9 mouse cellular contexts compared by ENCODE assay signal in the genomic region with DNA sequence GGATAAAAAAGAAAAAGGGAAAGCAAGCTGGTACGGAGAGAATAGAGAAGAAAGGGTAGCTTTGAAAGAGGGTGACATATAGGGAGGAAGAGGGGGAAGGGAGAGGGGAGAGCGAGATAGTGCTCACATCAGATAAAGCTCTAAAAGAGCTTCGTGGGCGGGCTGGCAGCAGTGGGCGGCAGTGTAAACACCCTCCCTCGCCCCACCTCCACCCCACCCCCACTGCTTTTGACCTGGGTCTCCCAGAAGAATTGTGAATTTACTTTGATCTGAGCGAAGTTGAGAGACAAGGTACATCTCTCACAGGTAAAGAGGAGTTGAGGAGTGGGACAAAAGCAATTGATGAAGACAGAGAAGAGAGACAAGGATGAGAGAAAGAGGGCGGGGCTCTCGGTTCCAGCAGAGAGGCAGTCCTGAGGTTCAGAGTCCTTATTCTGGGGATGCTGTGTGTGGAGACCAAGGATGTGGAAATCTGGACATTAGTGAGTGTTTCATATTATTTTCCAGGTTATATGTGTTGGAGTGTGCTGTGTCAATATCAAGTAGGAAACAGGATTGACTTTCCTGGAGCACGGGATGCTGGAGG. TPM values are rescaled to one million over a fixed set of nuclear protein-coding genes. Genes with fewer than 3 reads are reported as not detected.
DNase-seq lines count a peak whose midpoint lies in the region; ATAC-seq and TF ChIP-seq lines count a peak whose summit lies in the region.
"Had no signal": no experiment of that assay in that cellular context is flagged by ENCODE, and none has a peak within 500 bp of the region (broad histone marks: within the 10 kb centered on the region; RNA-seq: fewer than 3 reads in every experiment).

A gene (plus strand): TSS at position 508 of the 586 bp plus-strand sequence.

- no peaks in the 10 kb centered on the region for H3K9me3 ChIP-seq in heart, embryonic 13.5 days
- no peaks in the 10 kb centered on the region for H3K9me3 ChIP-seq in embryonic facial prominence, embryonic 12.5 days
- H3K9me3 ChIP-seq in intestine, embryonic 16.5 days (ENCODE audit: control insufficient read depth, low read length) = no peaks in the 10 kb centered on the region
- no peaks in the 10 kb centered on the region for H3K9me3 ChIP-seq in midbrain, postnatal 0 days (ENCODE audit: low read length)

- no peak within 1 kb of the TSS for H3K27ac ChIP-seq in heart, embryonic 13.5 days (replicated peaks)
- H3K27ac ChIP-seq in embryonic facial prominence, embryonic 12.5 days = no peak within 1 kb of the TSS
- H3K27ac ChIP-seq in intestine, embryonic 16.5 days (ENCODE audit: low read length) = no peak within 1 kb of the TSS
- H3K27ac ChIP-seq in midbrain, postnatal 0 days (ENCODE audit: low read depth, low read length) = no peak within 1 kb of the TSS

- WGBS in heart, embryonic 13.5 days = 10% methylated on average over 10 of the region's 10 CpGs
- WGBS in embryonic facial prominence, embryonic 12.5 days = 9% methylated on average over 10 of the region's 10 CpGs
- 8% methylated on average over 10 of the region's 10 CpGs for WGBS in intestine, embryonic 16.5 days
- WGBS in midbrain, postnatal 0 days = 8% methylated on average over 10 of the region's 10 CpGs

- H3K27me3 ChIP-seq in heart, embryonic 13.5 days (replicated peaks) = no peaks in the 10 kb centered on the region
- no peaks in the 10 kb centered on the region for H3K27me3 ChIP-seq in embryonic facial prominence, embryonic 12.5 days
- no peaks in the 10 kb centered on the region for H3K27me3 ChIP-seq in intestine, embryonic 16.5 days (replicated peaks; ENCODE audit: control insufficient read depth, insufficient read depth, low read length)
- no peaks in the 10 kb centered on the region for H3K27me3 ChIP-seq in midbrain, postnatal 0 days (ENCODE audit: insufficient read depth, low read length)

- peak within 1 kb of the TSS; percentile 68 for H3K4me2 ChIP-seq in heart, embryonic 13.5 days
- peak within 1 kb of the TSS; percentile 46 for H3K4me2 ChIP-seq in embryonic facial prominence, embryonic 12.5 days (replicated peaks)
- peak within 1 kb of the TSS; percentile 38 for H3K4me2 ChIP-seq in intestine, embryonic 16.5 days (ENCODE audit: low read depth, low read length)
- peak within 1 kb of the TSS; percentile 20 for H3K4me2 ChIP-seq in midbrain, postnatal 0 days (ENCODE audit: low read depth, low read length, poor library complexity, severe bottlenecking)

- H3K4me1 ChIP-seq in heart, embryonic 13.5 days = peaks cover 19% of the 10 kb centered on the region
- peaks cover 10% of the 10 kb centered on the region; the same call in 1 of the 2 replicates for H3K4me1 ChIP-seq in embryonic facial prominence, embryonic 12.5 days
- H3K4me1 ChIP-seq in intestine, embryonic 16.5 days (ENCODE audit: control insufficient read depth, insufficient read depth, low read length) = no peaks in the 10 kb centered on the region
- peaks cover 6% of the 10 kb centered on the region; the same call in 1 of the 2 replicates for H3K4me1 ChIP-seq in midbrain, postnatal 0 days (ENCODE audit: insufficient read depth, low read length)

- no peak for DNase-seq in heart, postnatal 14 days
- no peak for DNase-seq in midbrain, postnatal 0 days (ENCODE audit: low spot score)
- DNase-seq in thymus, adult 18-20 months = no peak
- DNase-seq in urinary bladder, postnatal 4 days (ENCODE audit: low spot score in 2 of 2) = no peak
- no peak for DNase-seq in right cerebral cortex, postnatal 4 days

- peak within 1 kb of the TSS; percentile 66 for H3K9ac ChIP-seq in heart, embryonic 13.5 days
- H3K9ac ChIP-seq in embryonic facial prominence, embryonic 12.5 days = no peak within 1 kb of the TSS
- no peak within 1 kb of the TSS for H3K9ac ChIP-seq in intestine, embryonic 16.5 days (ENCODE audit: low read depth, low read length)
- no peak within 1 kb of the TSS for H3K9ac ChIP-seq in midbrain, postnatal 0 days (replicated peaks; ENCODE audit: low read length, poor library complexity, severe bottlenecking)

- TF ChIP-seq CTCF in midbrain, postnatal 0 days (IDR thresholded peaks at IDR 0.05) = no peak

- H3K4me3 ChIP-seq in heart, embryonic 13.5 days = peak within 1 kb of the TSS; percentile 42
- peak within 1 kb of the TSS; percentile 27 for H3K4me3 ChIP-seq in embryonic facial prominence, embryonic 12.5 days
- H3K4me3 ChIP-seq in intestine, embryonic 16.5 days (ENCODE audit: low read length) = peak within 1 kb of the TSS; percentile 2; the same call in 1 of the 2 replicates
- no peak within 1 kb of the TSS for H3K4me3 ChIP-seq in midbrain, postnatal 0 days (ENCODE audit: low read depth, low read length)

- no peaks in the 10 kb centered on the region for H3K36me3 ChIP-seq in heart, embryonic 13.5 days
- H3K36me3 ChIP-seq in embryonic facial prominence, embryonic 12.5 days = no peaks in the 10 kb centered on the region
- H3K36me3 ChIP-seq in intestine, embryonic 16.5 days (ENCODE audit: control insufficient read depth, insufficient read depth, low read length) = no peaks in the 10 kb centered on the region
- peaks cover 14% of the 10 kb centered on the region; the same call in 1 of the 2 replicates for H3K36me3 ChIP-seq in midbrain, postnatal 0 days (ENCODE audit: insufficient read depth, low read length)
- H3K36me3 ChIP-seq: G1E had no signal

- ATAC-seq in heart, embryonic 13.5 days (ENCODE audit: extremely low read depth, insufficient number of reproducible peaks, low FRiP score, low TSS enrichment) = peak; percentile 32; the same call in 1 of the 2 replicates
- no peak for ATAC-seq in embryonic facial prominence, embryonic 12.5 days (ENCODE audit: insufficient number of reproducible peaks, insufficient read depth, low FRiP score, low TSS enrichment)
- ATAC-seq in intestine, embryonic 16.5 days = peak; percentile 78
- ATAC-seq in midbrain, postnatal 0 days (ENCODE audit: low FRiP score) = 0 out of 2 replicates have a peak, but pooled peaks have one; percentile 8

- intact Hi-C loops in heart, postnatal 14 days (cut with DNase I) = no loop called here

RNA-seq across cellular contexts. Expression of the gene that starts here (rescaled TPM):
- polyA plus RNA-seq in heart, embryonic 13.5 days (2015; fragmentation: Nextera tagmentation; extraction: Ambion mirVana) = 1.4 and 2.3 TPM in 2 replicates
- total RNA-seq in heart, postnatal 14 days (2021) = 1 to 10 TPM in 1 of 2 experiments, under 1 TPM in 1; 0.91 to 1.2 TPM
- 2.4 and 4.0 TPM in 2 replicates for polyA plus RNA-seq in embryonic facial prominence, embryonic 12.5 days (2016; fragmentation: Nextera tagmentation; extraction: Ambion mirVana)
- 3.9 and 5.3 TPM in 2 replicates for polyA plus RNA-seq in intestine, embryonic 16.5 days (2015; fragmentation: Nextera tagmentation; extraction: Ambion mirVana)
- 0.66 and 2.8 TPM in 2 replicates for total RNA-seq in midbrain, postnatal 0 days (2014; rRNA removed)
- polyA plus RNA-seq in midbrain, postnatal 0 days (2015; fragmentation: Nextera tagmentation; extraction: Ambion mirVana) = 0.89 and 1.0 TPM in 2 replicates
- polyA plus RNA-seq: G1E had no signal
